Mouse (Mus musculus) neutrophil, adult 59 days (primary cell): Measurements from ENCODE around the gene Kcnj2. TPM values are rescaled to one million over a fixed set of nuclear protein-coding genes. Genes with fewer than 3 reads are reported as not detected.

Experiments
- total RNA-seq, 2 experiments: library from RNA; stranded (reverse); gene quantifications; 1 replicate in 1 of 2; 2 replicates in 1 of 2; pipeline ENCODE4 v1.2.4; 2023

Gene Kcnj2
- 10 to 100 TPM in 1 of 2 experiments, 1 to 10 TPM in 1; 9.7 to 14.7 TPM for total RNA-seq

GRCm38 (mm10) chr11:111065635-111066298, at the start of gene Kcnj2:
Kcnj2 (plus strand) TSS chr11:111066164.

Other genes with a start within 250 kb of the Kcnj2 start
- under 1 TPM in 1 of 2 experiments, not detected in 1; 0.36 TPM for gene Kcnj16, start 98.1 kb upstream of the Kcnj2 start, total RNA-seq